Mouse (Mus musculus): ENCODE data around the gene Kif26b. TPM values are rescaled to one million over a fixed set of nuclear protein-coding genes. Genes with fewer than 3 reads are reported as not detected.

Kif26b gene
- total RNA-seq, 2 experiments from 2014 or later = 2.4 to 3.2 TPM

DNA sequence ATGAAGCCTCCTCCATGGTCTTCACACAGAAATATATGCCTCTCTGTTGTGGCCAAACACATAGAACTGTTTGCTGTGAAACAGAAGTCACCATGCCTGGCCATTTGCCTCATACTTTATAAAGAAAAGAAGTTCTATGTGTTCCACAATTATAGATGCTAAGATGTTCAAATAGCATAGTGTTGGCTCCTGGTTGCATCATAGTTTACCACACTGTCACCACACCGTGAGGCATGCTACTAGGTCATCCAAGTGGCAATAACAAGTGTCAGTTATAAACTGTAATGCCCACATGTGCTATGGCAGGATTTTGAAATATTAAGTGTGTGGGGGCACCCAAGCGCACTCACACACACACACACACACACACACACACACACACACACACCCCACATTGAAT lies 236.7 kb downstream of the Kif26b start:
- DNase-seq (ENCODE audit: low spot score) = no peak

DNA sequence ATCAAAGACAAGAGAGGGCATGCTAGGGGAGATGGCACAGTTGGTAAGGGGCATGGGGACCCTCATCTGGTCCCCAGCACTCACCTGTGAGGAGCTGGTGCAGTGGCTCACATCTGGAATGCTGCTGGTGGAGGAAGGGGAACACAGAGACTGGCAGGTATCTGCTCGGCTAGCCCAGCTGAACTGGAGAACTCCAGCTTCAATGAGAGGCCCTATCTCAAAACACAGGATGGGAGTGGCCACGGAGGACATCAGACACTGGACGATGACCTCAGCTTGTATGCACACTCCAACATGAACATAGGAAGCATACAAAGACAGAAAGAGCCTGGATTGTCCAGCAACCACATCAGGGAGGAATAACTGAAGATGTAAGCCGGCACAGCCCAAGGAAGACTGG lies 240.1 kb downstream of the Kif26b start:
- DNase-seq (ENCODE audit: low spot score) = no peak

DNA sequence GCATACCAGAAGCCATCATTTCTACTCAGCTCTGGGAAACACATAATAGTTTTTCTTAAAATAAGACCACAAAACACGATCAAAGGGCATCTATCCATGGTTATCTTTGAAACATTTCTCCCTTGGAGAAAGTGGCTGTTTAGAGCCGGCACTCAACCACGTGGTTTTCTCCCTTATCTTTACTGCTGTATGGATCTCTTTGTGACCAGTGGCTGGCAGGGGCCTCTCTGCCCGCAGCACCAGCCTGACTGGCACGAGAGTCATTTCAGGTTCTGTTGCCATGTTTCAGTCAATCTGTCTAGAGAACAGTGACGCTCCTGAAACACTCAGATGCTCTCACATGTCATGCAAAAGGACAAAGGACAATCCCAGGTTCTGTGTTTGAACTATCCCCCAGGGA lies 241.1 kb downstream of the Kif26b start:
- DNase-seq (ENCODE audit: low spot score) = no peak

DNA sequence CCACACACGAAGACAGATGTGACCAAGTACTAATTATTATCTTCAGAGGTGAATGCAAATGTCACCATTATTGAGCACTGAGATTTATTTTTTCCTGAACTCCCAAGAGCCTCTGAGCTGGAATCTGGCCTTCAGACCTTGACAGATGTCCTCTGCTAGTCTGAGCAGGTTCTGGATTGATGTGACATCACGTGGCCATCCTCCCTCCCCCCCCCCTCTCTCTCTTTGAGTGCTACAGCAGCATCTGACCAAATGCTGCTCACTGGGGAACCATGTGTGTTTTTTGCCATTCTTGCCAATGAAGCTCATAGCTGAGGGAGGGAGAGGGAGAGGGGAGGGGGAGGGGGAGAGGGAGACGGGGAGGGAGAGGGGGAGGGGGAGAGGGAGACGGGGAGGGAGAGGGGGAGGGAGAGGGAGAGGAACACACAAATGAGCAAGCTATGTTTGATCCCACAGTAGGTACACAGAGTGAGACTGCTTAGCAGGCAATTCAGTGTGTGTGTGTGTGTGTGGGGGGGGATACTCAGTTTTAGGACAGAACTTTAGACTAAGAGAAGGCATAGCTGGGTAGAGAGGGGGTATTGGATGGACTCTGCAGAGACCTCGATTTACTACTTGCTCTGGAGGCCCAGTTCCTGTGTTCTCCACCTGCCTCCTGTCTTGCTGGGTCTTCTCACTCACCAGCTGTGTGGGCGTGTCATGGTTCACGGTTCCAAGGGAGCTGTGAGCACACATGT lies 241.9 kb downstream of the Kif26b start:
- no peak for DNase-seq (ENCODE audit: low spot score)

DNA sequence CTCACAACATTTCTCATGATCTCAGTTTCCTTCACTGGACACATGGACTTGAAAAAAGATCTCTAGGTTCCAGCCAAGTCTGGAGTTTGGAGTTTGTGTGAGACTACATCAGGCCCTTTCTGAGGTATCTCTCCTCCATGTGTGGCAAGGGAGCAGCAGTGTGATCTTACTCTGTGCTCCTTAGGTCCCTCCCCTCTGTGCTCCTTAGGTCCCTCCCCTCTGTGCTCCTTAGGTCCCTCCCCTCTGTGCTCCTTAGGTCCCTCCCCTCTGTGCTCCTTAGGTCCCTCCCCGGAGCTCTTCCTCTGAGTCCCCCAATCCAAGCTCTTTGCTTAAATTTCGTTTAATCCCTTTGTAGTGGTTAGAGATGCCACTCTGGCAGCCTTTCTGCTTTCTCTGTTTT lies 250.8 kb downstream of the Kif26b start:
- DNase-seq (ENCODE audit: low spot score) = no peak

DNA sequence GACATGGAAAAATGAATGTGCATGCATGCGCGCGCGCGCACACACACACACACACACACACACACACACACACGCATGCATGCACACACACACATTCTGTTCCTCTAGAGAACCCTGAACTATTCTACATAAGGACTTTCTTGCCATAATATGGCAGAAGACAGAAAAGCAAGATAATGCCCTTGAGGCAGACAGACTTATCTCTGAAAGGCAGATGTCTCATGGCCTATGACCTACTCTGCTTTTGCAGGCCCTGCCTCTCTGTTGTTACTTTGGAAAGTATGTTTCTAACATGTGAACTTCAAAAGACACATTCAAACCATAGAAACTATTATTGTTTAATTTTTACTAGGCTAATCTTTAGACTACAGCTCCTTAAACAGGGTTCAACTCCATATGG lies 255.1 kb downstream of the Kif26b start:
- no peak for DNase-seq (ENCODE audit: low spot score)

DNA sequence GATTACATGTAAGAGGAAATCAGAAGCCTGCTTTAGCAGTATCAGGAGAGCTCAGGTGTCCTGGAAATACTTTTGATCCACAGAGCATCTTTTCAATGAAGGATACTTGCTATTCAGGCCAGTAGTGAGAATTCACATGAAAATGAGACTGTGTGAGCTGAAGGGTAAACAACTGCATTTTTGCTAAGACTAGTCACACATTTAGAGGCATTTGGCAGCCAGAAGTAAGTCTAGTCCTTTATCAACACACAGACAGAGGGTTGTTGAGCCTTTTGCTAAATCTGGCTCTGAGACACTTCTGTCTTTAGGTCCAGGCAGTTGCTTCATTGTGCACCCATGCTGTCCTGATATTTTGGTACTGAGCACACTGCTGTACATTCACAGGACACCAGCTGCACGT lies 262.3 kb downstream of the Kif26b start:
- DNase-seq (ENCODE audit: low spot score) = no peak

DNA sequence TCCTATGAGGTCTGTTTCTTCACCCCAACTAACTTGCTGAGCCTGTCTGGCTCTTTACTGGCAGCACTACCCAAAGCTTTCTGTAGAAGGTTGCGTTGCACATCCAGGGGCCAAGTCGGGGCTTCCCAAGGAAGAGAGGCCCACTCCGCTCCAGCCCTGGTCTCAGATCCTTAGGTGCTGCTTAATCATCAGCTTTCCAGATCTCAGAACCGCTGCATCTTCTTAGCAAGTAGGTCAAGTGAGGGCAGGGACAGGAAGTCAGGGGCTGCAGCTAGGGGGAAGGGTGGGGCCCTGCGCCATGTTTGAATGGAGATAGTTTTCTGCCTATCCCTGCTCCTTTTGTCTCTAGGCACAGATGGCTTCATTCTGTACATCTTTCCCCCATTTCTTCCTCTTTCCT lies 263.8 kb downstream of the Kif26b start:
- DNase-seq (ENCODE audit: low spot score) = no peak

DNA sequence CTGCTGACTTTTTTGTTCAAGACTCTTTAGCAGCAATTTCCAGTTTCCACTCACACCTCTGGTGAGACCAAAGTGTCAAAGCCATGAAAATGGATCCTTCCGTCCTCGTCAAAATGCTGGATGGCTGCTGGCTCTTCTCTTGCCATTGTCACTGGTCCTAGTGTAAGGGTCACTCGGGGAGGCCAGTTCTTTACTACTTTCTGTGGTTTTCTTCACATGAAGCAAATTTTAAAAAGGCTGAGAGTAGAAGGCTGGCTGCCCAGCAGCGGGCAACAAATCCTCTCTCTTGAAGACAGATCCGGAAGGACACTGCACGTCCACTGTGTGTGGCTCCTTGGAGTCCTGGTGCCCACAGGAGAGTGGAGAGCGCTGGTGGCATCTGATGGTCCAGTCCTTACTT lies 265.9 kb downstream of the Kif26b start:
- DNase-seq (ENCODE audit: low spot score) = no peak

DNA sequence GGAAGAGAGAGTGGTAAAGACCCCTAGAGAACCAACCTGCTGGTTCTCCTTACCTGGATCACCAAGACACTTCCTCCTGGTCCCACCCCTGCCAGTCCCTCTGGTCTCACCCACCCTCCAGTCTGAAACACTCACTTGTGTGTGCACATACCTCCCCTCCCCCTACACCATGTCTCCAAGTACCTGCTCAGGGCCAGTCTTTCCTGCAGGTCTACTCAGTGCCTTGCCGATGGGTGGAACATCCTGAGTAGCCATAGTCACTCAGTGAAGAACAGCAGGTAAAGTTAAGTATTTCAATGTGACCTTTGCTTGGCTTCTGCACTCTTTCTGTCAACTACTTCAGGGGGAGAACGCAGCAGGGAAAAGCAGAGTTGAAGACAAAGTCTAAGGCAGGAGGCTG lies 268.5 kb downstream of the Kif26b start:
- no peak for DNase-seq (ENCODE audit: low spot score)

DNA sequence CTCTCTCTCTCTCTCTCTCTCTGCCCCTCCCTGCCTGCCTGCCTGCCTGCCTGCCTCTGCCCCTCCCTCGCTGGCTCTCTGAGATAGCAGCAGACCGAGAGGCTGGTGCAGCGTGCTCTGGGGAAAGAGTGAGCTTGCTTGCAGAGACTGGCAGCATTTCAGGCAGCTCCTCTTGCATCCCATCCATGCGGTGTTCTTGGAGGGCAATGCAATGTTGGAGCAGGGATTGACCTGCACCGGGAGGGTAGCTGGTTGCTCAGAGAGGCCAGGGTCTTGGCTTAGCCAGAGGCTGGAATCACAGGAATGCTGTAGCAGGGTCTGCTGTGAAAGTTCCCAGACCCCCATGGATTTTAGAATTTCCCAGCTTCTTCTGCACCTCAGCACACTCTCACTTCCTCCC lies 269.4 kb downstream of the Kif26b start:
- DNase-seq (ENCODE audit: low spot score) = no peak

DNA sequence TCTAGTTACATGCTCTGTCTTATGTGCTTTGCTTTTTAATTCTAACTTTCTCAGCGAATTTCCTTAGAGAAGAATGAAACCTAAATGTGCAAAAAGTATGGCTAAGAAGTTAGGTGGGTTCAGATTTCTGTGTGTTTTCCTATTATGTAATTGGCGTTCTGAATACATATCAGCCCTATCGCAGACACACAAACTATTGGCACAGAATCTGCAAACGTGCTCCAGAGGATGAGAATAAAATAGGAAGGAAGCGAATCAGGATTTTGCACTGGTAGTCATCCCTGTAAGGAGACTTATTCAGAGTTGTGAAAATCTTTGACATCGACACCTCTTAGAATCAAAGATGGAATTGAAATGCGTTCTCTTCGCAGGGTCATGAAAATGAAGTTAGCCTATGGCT lies 270.0 kb downstream of the Kif26b start:
- DNase-seq (ENCODE audit: low spot score) = no peak

DNA sequence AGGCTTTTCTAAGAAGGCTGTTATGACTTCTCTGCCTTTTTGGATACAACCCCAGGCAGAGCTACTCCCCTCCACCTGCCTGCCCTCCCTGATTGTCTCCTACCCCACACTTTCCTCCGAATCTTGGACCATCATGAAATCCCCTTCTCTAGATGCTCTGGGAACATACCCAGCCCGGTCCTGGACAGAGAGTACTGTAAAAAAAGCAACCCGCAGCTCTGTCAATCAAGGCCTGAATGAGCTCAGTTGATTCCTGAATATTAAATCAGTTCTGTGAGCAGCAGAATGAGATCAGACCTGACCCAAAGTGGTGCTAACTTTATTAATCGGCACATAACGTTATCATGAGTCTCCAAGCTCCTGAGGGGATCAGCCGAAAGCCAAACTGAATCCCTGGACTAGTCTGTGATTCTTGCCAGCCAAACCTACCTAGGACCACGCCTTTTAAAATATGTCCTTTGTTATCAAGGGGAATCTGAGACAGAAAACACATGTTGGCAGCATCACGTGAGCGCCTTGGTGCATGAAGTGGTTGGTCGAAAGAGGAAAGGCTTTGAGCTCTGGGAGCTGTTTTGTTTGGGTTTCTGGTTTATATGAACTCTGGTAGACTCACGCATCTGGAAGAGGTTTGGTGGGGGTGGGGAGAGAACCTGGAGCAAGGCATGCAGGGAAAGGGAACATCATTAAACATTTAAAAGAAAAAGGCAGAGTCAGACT lies 271.1 kb downstream of the Kif26b start:
- DNase-seq (ENCODE audit: low spot score) = no peak

DNA sequence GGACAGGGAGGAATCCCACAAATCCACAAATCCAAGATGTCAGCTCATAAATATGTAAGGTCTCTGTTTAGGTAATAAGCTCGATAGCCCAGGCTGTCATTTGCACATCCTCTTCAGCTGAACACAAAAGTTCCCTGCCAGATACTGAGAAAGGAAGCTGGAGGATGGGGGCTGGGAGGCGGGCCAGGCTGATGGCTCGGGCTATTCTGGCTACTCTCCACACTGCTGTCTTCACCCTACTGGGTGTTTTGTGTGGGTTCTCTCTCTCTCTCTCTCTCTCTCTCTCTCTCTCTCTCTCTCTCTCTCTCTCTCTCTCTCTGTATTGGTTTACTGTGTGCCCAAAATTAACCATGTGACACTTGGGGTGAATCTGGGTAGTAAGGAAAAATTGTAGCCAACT lies 274.2 kb downstream of the Kif26b start:
- DNase-seq (ENCODE audit: low spot score) = no peak

DNA sequence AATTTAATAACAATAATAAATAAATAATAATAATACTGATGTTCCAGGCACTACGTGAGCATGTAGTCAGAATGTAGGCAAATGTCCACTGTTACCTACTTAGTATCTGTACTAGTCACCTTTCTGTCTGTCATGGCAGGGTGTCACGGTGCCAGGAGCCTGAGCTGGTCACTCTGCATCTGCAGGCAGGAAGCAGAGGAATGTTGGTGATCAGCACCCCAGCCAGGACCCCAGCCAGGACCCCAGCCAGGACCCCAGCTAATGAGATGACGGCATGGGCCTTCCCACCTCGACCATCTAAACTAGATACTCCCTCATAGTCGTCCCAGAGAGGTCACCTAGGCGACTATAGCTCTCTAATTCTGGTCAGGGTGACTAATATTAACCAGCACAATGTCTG lies 288.6 kb downstream of the Kif26b start:
- DNase-seq (ENCODE audit: low spot score) = no peak

DNA sequence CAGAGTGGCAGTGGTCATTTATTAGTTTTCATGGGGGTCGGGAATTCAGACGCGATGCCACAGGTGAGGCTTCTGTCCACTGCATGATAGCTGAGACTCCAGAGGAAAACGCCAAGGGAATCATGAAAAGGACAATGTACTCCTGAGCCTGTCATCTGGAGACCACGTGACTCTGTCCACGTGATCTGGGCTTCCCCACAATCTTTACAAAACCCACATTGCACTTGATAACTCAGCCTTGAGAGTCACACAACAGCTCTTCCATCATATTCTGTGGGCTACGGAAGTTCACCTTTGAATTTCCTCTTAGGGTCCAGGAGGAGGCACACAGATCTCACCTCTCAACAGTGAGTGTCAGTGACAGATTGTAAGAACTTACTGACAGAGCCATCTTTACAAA lies 290.1 kb downstream of the Kif26b start:
- no peak for DNase-seq (ENCODE audit: low spot score)

DNA sequence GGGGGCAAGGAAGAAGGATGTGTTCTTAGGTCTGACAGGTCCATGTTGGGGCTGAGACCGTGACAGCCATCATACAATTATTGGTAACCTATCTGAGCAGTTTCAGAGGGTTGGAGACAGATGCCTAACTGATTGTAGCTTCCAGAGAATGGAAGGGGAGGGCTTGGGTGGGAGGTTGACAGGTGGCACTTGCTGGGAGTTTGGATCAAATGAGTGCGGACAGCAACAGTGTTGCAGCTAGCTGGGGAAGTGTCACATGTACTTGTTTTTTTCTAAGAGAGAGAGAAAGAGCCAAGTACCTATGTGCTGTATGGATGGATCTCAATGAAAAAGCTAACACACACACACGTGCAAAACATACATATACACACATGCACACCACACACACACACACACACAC lies 291.2 kb downstream of the Kif26b start:
- no peak for DNase-seq (ENCODE audit: low spot score)

DNA sequence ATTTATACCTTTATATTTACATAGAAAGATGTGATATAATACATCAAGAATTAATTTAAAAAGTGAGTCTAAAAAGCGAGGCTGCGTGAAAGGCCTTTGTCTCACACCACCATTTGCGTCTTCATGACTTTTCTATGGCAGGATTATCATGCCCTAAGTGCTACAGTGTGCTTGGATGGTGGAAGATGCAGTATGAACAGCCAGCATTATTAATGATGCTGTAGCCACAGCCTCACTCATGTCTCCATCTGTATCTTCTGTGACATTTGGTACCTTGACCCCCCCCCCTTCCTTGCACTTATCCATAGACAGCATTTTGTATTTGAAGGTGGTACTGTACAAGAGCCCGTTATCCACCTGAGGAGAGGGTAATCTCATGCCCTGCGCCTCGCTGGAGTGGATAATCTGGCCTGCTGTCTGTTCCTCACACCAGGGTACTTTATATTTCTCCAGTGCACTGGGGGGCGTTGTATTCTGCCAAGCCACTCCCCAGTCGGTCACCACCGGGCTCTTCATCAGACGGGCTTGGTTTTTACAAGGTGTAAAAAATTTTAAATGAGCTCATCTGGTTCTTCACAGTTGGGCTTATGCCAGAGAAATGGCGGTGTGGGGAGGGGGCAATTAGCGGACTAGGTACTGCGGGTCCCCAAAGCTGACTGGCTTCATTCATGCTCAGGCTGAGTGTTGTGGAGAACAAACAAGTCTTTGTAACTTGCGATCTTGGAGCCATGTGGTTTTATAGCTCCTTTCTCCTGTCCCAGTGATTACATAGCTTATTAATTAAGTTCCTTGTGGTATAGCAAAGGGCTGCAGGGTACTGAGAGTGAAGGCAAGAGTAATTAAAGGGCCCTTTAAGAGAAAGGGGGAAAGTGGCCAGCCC lies 291.9 kb downstream of the Kif26b start:
- no peak for DNase-seq (ENCODE audit: low spot score)

DNA sequence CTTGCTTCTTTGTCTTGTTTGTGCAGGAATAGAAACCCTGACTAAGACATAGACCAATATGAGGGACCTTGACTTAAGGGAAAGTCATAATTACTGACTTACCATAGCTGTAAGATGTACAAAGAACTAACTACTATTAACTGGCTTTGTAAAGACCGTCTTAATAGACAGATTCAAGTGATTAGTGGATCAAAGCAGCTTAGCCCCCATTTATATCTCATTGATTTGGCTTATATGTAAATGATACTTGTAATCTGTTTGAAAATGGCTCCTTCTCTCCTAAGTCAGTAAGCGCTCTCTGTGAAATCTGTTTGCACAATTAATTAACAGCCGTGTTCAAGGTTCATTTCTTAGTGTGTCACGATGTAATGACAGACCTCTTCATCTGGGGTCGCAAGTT lies 295.9 kb downstream of the Kif26b start:
- DNase-seq (ENCODE audit: low spot score) = no peak

DNA sequence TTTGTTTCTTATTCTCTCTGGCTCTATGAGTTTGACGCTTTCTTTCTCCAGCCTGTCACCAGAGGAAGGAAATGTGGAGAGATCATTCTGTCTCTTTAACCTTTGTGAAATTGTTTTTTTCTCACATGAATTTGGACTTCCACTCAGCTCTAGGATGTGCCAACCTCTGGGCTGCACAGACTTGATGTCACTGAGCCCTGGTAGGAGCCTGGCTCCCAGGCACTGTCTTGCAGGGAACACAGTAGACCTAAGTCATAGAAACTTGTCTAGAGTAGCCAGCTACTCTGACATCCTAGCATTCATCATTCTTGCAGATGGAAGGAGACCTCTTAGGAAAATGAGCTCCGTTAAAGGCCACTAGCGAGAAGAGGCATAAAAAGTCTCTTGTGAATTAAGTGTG lies 298.3 kb downstream of the Kif26b start:
- DNase-seq (ENCODE audit: low spot score) = no peak

DNA sequence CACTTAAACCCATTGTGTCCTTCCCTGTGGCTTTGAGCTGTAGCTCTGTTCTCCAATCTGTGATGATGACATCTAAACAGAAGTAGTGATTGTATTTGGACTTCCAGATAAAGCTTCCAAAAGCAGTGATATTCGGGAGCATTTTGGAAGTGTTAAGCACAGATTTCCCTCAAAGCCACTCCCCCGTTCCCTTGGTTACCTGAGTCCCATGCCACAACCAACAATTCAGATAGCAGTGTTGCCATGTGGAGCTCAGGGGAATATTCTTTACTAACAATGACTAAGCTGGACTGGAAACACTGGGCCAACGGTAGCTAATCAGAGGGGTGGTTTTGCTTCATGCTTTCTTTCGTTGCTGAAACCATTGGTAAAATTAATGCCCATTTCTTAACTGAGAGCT lies 300.5 kb downstream of the Kif26b start:
- DNase-seq (ENCODE audit: low spot score) = no peak

DNA sequence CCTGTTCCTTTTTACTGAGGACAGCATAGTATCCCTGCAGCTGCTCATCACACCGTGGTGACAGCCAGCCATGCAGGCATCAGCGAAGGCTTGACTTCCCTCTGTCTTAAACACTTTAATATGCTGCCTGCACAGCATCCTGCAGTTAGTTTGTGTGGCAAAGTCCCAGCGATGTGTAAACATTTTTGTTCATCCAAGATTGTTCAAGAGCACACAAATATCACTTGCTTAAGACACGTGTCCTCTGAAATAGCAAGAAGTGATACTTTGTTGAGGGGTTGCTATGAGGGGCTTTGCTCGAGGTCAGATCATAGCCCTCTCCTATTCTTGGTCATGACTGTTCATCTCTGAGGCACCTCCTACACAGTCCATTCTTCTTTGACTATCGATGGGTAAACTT lies 303.6 kb downstream of the Kif26b start:
- no peak for DNase-seq (ENCODE audit: low spot score)
